Mouse (Mus musculus) hindbrain, embryonic 13.5 days (tissue): ENCODE data around the gene Mettl1. TPM values are rescaled to one million over a fixed set of nuclear protein-coding genes. Genes with fewer than 3 reads are reported as not detected.

Experiments used
- ATAC-seq: fragments of 200-750 bp; cut with Nextera tagmentation; 2 replicates; pipeline ENCODE4 v1.8.0; 2017; ENCODE audit warnings: moderate TSS enrichment; ENCODE audit not compliant: low FRiP score
- H3K27ac ChIP-seq: fragments of 300-500 bp; sonication (generic); 2 replicates; pipeline ENCODE4 v1.5.1; 2015; ENCODE audit warnings: inconsistent platforms, mild to moderate bottlenecking, moderate library complexity
- H3K27me3 ChIP-seq: fragments of 300-500 bp; sonication (generic); 2 replicates; pipeline ENCODE4 v1.6.1; 2015; ENCODE audit warnings: mild to moderate bottlenecking, inconsistent platforms
- H3K36me3 ChIP-seq: fragments of 300-500 bp; sonication (generic); 2 replicates; pipeline ENCODE4 v1.6.1; 2015; ENCODE audit warnings: mild to moderate bottlenecking, inconsistent platforms
- H3K4me1 ChIP-seq: fragments of 300-500 bp; sonication (generic); replicated peaks from 2 replicates; pipeline ENCODE4 v1.6.1; 2015; ENCODE audit warnings: inconsistent platforms
- H3K4me2 ChIP-seq: fragments of 300-500 bp; sonication (generic); 2 replicates; pipeline ENCODE4 v1.6.1; 2015; ENCODE audit warnings: inconsistent platforms, mild to moderate bottlenecking, moderate library complexity
- H3K4me3 ChIP-seq: fragments of 300-500 bp; sonication (generic); 2 replicates; pipeline ENCODE4 v1.5.1; 2015; ENCODE audit warnings: mild to moderate bottlenecking, inconsistent platforms
- H3K9ac ChIP-seq: fragments of 300-500 bp; sonication (generic); 2 replicates; pipeline ENCODE4 v1.6.1; 2015; ENCODE audit warnings: mild to moderate bottlenecking, inconsistent platforms
- H3K9me3 ChIP-seq: fragments of 300-500 bp; sonication (generic); 2 replicates; pipeline ENCODE4 v1.6.1; 2016; ENCODE audit warnings: inconsistent platforms
- WGBS: fragments of 180-500 bp; shearing (Covaris S2); methylation state at CpG from one replicate; pipeline ENCODE4 v1.1.7; 2015; 5-methylcytosine and 5-hydroxymethylcytosine counted together
- polyA plus RNA-seq: library from polyadenylated mRNA; unstranded; fragments of >200 nt; fragmentation: Nextera tagmentation; extraction: Ambion mirVana; gene quantifications from 2 replicates; pipeline ENCODE4 v1.2.1, GENCODE M21; 2015

Mettl1 gene
- polyA plus RNA-seq, 1 experiment from 2014 or later, result 21.6 TPM

- peaks cover 12% of the 10 kb centered on the region for H3K4me1 ChIP-seq
- peaks cover 32% of the 10 kb centered on the region for H3K36me3 ChIP-seq
- H3K4me2 ChIP-seq, result peak within 1 kb of the TSS; percentile 84
- H3K4me3 ChIP-seq, result peak within 1 kb of the TSS; percentile 71
- WGBS, result 6% methylated on average over 56 of the region's 56 CpGs
- peak within 1 kb of the TSS; percentile 87 for H3K27ac ChIP-seq
- peak within 1 kb of the TSS; percentile 86 for H3K9ac ChIP-seq
- no peaks in the 10 kb centered on the region for H3K27me3 ChIP-seq
- no peaks in the 10 kb centered on the region for H3K9me3 ChIP-seq
- ATAC-seq, result peak; percentile 88
Observed at GRCm38 (mm10) chr10:127030336-127031296, 10.6 kb upstream of the Mettl1 start, which contains the start of gene Tsfm. TSS of gene Tsfm (minus strand) at chr10:127030840.

DNA sequence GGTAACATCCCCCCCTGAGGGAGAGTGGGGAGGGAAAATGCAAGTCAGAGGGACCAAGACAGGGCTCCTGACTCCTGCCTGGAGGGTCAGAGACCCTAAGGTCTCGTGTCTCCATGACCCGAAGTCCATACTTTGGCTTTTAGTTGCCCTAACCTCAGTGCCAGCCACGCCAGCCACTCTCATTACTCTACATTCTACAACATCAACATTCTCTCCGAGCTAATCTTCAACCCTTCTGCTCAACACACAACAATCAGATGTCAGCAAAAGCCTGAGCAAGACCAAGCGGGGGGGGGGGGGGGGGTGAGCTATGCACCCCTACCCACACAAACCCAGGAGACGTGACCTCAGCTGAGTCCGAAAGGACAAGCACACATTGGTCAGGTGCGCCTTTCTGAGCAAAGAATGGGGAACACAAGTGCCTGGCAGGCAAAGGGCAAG is 7.9 kb upstream of the Mettl1 start:
- no peaks in the 10 kb centered on the region for H3K9me3 ChIP-seq
- H3K27ac ChIP-seq, result no peak overlapping the region
- H3K27me3 ChIP-seq, result 0 out of 2 replicates have a peak, but pooled peaks cover 6% of the 10 kb centered on the region
- no peak overlapping the region for H3K4me3 ChIP-seq
- peaks cover 5% of the 10 kb centered on the region for H3K36me3 ChIP-seq
- WGBS, result 85% methylated on average over 8 of the region's 8 CpGs
- peaks cover 12% of the 10 kb centered on the region for H3K4me1 ChIP-seq
- H3K9ac ChIP-seq, result no peak overlapping the region
- H3K4me2 ChIP-seq, result no peak overlapping the region
- no peak for ATAC-seq

GRCm38 (mm10) chr10:127036273-127036672 is 4.9 kb upstream of the Mettl1 start:
- Histone ChIP-seq H3K4me2 (no peak overlapping the region), H3K4me3 (no peak overlapping the region), H3K36me3 (no peaks in the 10 kb centered on the region), H3K9me3 (no peaks in the 10 kb centered on the region), H3K27me3 (peaks cover 29% of the 10 kb centered on the region), H3K9ac (no peak overlapping the region), H3K4me1 (peaks cover 10% of the 10 kb centered on the region), H3K27ac (no peak overlapping the region)
- ATAC-seq, result no peak
- 89% methylated on average over 12 of the region's 12 CpGs for WGBS

DNA sequence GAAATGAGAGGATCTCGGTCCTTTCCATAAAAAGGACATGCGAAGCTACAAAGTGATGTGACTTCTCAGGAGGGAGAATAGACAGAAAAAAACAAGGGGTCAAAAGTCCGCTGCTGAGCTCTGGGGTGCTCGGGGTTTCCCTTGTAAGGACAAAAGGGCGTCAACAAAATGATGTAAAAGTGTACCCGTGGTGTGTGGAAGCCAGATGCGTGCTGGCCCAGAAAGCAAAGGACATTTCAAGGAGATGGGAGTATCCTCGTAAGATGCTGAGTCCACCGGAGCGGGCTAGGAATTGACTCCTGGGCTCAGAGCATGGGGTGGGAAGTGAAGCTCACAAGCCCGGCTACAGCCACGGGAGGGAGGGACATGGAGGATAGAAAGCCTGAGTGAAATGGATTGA is 3.6 kb upstream of the Mettl1 start:
- ATAC-seq, result no peak
- Histone ChIP-seq H3K4me3 (no peak overlapping the region), H3K4me1 (peaks cover 16% of the 10 kb centered on the region), H3K4me2 (no peak overlapping the region), H3K27me3 (peaks cover 29% of the 10 kb centered on the region), H3K9me3 (no peaks in the 10 kb centered on the region), H3K36me3 (no peaks in the 10 kb centered on the region), H3K27ac (no peak overlapping the region), H3K9ac (no peak overlapping the region)
- 61% methylated on average over 12 of the region's 12 CpGs for WGBS

GRCm38 (mm10) chr10:127040569-127041214 is 522 bp upstream of the Mettl1 start:
- WGBS, result 1% methylated on average over 20 of the region's 20 CpGs
- Histone ChIP-seq H3K4me3 (peak overlapping the region; percentile 82), H3K27me3 (peaks cover 29% of the 10 kb centered on the region), H3K9ac (peak overlapping the region; percentile 81), H3K4me1 (peaks cover 22% of the 10 kb centered on the region), H3K36me3 (peaks cover 9% of the 10 kb centered on the region), H3K4me2 (peak overlapping the region; percentile 98), H3K27ac (no peak overlapping the region), H3K9me3 (no peaks in the 10 kb centered on the region)
- peak; percentile 1; the same call in 1 of the 2 replicates for ATAC-seq

DNA sequence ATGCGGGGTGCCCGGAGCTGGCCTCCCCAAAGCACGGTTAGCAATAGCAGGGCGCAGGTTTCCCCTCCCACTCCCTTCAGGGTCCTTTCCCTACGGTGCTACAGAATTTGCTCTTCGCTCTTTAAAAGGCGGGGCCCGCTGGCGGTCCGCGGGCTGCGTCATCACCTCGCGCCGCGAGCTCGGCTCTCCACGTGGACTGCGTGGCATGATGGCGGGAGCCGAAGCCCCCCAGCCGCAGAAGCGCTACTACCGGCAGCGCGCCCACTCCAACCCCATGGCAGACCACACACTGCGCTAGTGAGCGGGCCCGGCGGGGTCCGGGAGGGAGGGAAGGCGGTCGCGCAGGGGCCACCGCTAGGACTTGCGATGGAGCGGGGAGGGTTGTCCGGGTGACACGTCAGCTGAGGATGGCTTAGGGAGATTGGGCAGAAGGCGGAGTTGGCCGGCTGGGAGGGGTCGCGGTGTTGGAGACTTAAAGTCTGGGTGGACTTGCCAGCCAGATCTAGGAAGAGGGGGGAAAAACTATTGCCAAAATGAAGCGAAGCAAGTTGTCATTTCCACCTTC is 642 bp downstream of the Mettl1 start:
- ATAC-seq, result peak; percentile 86
- 0 out of 2 replicates have a peak overlapping the region, but pooled peaks have one; percentile 37 for H3K27ac ChIP-seq

GRCm38 (mm10) chr10:127042468-127043115 is 1.4 kb downstream of the Mettl1 start:
- no peaks in the 10 kb centered on the region for H3K9me3 ChIP-seq
- H3K9ac ChIP-seq, result peak overlapping the region; percentile 81
- peaks cover 36% of the 10 kb centered on the region for H3K27me3 ChIP-seq
- peak overlapping the region; percentile 82 for H3K4me3 ChIP-seq
- H3K27ac ChIP-seq, result no peak overlapping the region
- peak overlapping the region; percentile 98 for H3K4me2 ChIP-seq
- peaks cover 22% of the 10 kb centered on the region for H3K4me1 ChIP-seq
- peaks cover 9% of the 10 kb centered on the region for H3K36me3 ChIP-seq
- WGBS, result 21% methylated on average over 5 of the region's 5 CpGs
- no peak for ATAC-seq

More for the DNA sequence above, 642 bp downstream of the Mettl1 start:
- Histone ChIP-seq H3K9ac (peak overlapping the region; percentile 81), H3K4me2 (peak overlapping the region; percentile 98), H3K36me3 (peaks cover 9% of the 10 kb centered on the region), H3K27me3 (peaks cover 29% of the 10 kb centered on the region), H3K4me3 (peak overlapping the region; percentile 82), H3K9me3 (no peaks in the 10 kb centered on the region), H3K4me1 (peaks cover 22% of the 10 kb centered on the region)
- under 1% methylated on average over 44 of the region's 44 CpGs for WGBS

GRCm38 (mm10) chr10:127043187-127043586 is 2.0 kb downstream of the Mettl1 start:
- WGBS, result 86% methylated on average over 6 of the region's 6 CpGs
- no peak overlapping the region for H3K4me2 ChIP-seq
- H3K36me3 ChIP-seq, result peaks cover 9% of the 10 kb centered on the region
- peaks cover 22% of the 10 kb centered on the region for H3K4me1 ChIP-seq
- no peak overlapping the region for H3K27ac ChIP-seq
- ATAC-seq, result no peak
- no peak overlapping the region for H3K9ac ChIP-seq
- H3K9me3 ChIP-seq, result no peaks in the 10 kb centered on the region
- peaks cover 42% of the 10 kb centered on the region for H3K27me3 ChIP-seq
- no peak overlapping the region for H3K4me3 ChIP-seq

DNA sequence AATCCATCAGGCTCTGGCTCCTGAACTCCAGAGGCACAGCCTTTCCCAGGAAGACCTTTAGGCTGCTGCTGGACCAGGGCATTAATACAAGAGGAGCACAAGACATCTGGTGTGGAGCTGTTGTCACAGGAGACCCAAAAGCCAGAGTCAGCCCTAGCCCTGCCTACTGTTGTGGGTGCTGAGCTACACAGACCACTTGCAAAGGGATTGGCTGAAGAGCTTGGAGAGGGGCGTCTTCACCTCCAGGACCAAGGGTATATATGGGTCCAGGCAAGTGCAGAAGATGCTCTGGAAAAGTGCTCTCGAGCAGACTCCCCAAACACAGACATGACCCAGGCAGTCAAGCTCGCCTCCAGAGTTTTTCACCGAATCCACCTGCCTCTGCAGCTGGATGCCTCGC is 6.7 kb downstream of the Mettl1 start, which contains the start of gene Cyp27b1:
Gene Cyp27b1 (plus strand): TSS at position 297 of the 400 bp plus-strand sequence.
- H3K27ac ChIP-seq, result no peak within 1 kb of the TSS
- peaks cover 64% of the 10 kb centered on the region for H3K27me3 ChIP-seq
- no peaks in the 10 kb centered on the region for H3K9me3 ChIP-seq
- H3K4me1 ChIP-seq, result peaks cover 17% of the 10 kb centered on the region
- peaks cover 11% of the 10 kb centered on the region for H3K36me3 ChIP-seq
- 27% methylated on average over 5 of the region's 5 CpGs for WGBS
- H3K4me2 ChIP-seq, result no peak within 1 kb of the TSS
- no peak within 1 kb of the TSS for H3K9ac ChIP-seq
- ATAC-seq, result no peak
- peak within 1 kb of the TSS; percentile 5; the same call in 1 of the 2 replicates for H3K4me3 ChIP-seq

DNA sequence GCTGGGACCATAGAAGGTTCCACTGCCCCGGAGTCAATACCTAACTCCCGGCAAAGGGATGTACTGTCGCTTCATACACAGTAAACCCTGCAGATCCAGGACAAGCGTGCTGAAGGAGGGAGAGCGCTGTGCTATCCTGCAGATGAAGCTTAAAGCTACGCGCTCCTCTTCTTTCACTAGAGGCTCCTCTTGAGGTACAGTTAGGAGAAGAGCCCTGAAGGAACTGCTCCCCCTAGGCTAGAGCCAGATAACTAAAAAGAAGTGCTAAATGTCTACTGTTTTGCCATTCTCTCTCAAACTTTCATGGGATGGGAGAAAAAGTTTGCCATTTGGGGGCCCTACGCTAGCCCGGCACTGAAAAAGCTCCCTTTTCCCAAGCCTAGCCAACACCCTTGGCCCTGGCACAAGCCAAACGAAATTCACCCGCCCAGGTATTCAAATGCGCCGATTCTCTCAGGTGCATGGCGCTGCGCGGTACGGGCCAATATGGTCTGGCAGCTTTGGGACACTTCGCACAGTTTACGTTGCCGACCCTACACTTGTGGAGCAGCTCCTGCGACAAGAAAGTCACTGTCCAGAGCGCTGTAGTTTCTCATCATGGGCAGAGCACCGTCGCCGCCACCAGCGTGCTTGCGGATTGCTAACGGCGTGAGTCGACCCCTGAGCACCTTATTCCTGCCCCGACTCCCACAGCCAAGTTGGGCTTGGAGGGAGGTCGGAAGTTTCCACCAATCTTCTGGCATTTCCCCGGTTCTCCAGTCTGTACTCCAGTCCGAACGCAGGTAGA is 7.6 kb downstream of the Mettl1 start:
- Histone ChIP-seq H3K9ac (no peak overlapping the region), H3K27ac (no peak overlapping the region), H3K27me3 (peaks cover 64% of the 10 kb centered on the region), H3K4me1 (peaks cover 14% of the 10 kb centered on the region), H3K4me2 (no peak overlapping the region), H3K36me3 (peaks cover 19% of the 10 kb centered on the region), H3K9me3 (no peaks in the 10 kb centered on the region), H3K4me3 (peak overlapping the region; percentile 5; the same call in 1 of the 2 replicates)
- WGBS, result 3% methylated on average over 35 of the region's 35 CpGs
- ATAC-seq, result no peak
